Mouse (Mus musculus): ENCODE measurements around the gene Atrnl1.

DNA sequence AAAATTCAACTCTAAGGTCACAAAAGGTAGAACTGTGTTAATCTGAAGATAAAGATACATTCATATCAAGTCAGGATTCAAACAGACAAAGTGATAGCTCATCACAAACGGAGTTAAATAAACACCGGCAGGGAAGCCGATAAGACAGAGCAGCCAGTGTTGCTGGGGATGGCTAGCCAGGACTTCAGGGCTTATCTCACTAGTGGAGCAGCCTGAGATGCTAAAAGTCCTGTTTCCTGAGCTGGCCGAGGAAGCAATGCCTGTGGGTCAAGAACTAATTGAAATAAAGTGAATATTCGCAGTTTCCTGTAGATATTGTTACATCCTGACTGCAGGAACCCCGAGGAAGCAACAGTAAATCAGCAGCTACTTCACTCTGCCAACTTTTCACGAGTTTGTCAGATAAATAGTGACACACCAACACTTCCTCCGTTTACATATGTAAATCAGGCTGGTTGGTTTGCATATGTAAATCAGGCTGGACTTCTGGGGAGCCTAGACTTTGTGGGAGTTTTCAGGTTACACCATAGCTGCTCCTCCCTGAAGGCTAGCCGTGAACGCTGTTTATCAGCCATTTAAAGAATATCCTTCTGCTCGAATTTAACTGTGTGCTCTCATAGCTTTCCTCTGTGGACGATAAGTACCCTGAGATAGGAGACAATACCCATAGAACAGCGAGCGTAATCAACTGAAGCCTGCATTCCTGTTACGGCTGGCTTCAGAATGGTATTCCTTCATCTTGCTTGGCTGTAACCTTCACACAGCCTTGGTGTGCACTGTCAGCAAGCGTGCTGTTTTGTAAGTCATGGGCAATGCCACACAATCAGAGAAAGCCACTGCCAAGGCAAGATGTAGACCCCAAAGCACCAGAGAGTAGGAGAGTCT lies 453.5 kb downstream of the Atrnl1 start:
- TF ChIP-seq POLR2A (IDR thresholded peaks at IDR 0.05; ENCODE audit: extremely low read depth, insufficient read depth, low read length), result no peak
- no peak for TF ChIP-seq CTCF (IDR thresholded peaks at IDR 0.05; ENCODE audit: extremely low read depth, insufficient read depth, low read length)
